Mouse (Mus musculus): ENCODE results near the gene Gm49387.

DNA sequence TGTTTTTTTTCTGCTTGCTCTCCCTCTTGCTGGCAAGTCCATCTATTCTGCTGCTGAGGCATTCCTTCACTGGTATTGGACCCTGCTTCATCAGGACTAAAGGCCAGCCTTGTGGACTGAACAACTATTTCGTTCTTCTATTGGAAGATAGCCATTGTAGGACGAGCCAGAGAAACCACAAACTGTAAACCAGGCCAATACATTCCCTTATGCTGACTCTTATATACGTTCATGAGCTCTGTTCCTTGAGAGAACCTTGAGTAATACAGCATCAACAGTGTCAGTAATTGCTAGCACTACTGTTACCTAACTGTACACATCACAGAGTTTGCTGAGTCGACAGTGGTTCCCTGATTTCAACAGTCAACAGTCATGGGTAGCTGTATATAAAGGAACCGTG, 27.0 kb downstream of the Gm49387 start:
- TF ChIP-seq CTCF (IDR thresholded peaks at IDR 0.05) (no peak), EP300 (IDR thresholded peaks at IDR 0.05) (no peak)

Data from lung, postnatal 0 days (tissue).